Mouse (Mus musculus) lung, postnatal 0 days (tissue): ENCODE data around the gene Ahnak.

Experiments used
- CTCF ChIP-seq: IDR thresholded peaks from 2 replicates; pipeline ENCODE4 v1.5.1; 2016; ENCODE audit warnings: antibody characterized with exemption, mild to moderate bottlenecking
- EP300 ChIP-seq: IDR thresholded peaks from 2 replicates; pipeline ENCODE4 v1.6.1; 2016; ENCODE audit warnings: antibody characterized with exemption, mild to moderate bottlenecking, control low read depth

DNA sequence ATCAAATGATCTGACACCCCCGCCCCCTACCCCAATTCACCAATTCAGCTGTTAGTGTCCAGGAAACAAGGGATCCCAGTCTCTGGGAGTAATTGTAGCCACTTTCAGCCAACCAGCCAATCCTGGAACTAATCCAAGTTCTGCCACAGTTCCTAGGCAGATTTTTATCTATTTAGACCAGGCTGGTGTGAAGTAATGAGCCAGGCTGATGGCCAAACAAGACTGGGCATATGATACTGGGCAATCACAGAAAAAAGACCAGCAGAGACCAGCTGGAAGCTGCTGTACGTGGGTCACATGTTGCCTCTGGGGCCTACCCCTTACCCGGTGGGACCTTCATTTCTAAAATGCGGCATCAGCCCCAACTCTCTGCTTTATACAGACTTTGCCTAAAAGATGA is 37.5 kb downstream of the Ahnak start:
- TF ChIP-seq EP300 (no peak), CTCF (no peak)
